Mouse (Mus musculus): Measurements from ENCODE around the gene Fosb. TPM values are rescaled to one million over a fixed set of nuclear protein-coding genes. Genes with fewer than 3 reads are reported as not detected.
A peak's percentile ranks its signal among the peaks of the same experiment; 100 is the strongest.

The Fosb gene
- polyA plus RNA-seq, 1 experiment from 2014 or later = 0.26 TPM

GRCm38 (mm10) chr7:19303046-19303305 is 6.9 kb downstream of the Fosb start:
- whole genome bisulfite sequencing = 77% methylated on average over 12 of the region's 12 CpGs
- Histone ChIP-seq H3K27ac (no peak overlapping the region), H3K9ac (no peak overlapping the region), H3K36me3 (no peaks in the 10 kb centered on the region), H3K4me2 (no peak overlapping the region), H3K9me3 (replicated peaks) (no peaks in the 10 kb centered on the region), H3K27me3 (peaks cover 66% of the 10 kb centered on the region), H3K4me1 (peaks cover 43% of the 10 kb centered on the region), H3K4me3 (replicated peaks) (no peak overlapping the region)
- no peak for ATAC-seq (replicated peaks; ENCODE audit: low FRiP score)

GRCm38 (mm10) chr7:19302264-19303045 is 7.4 kb downstream of the Fosb start:
- Histone ChIP-seq H3K9ac (no peak overlapping the region; the same call in 1 of the 2 replicates), H3K4me1 (peaks cover 38% of the 10 kb centered on the region), H3K4me3 (replicated peaks) (peak overlapping the region; percentile 56), H3K27ac (no peak overlapping the region), H3K27me3 (peaks cover 63% of the 10 kb centered on the region), H3K4me2 (peak overlapping the region; percentile 58), H3K36me3 (no peaks in the 10 kb centered on the region), H3K9me3 (replicated peaks) (no peaks in the 10 kb centered on the region)
- 50% methylated on average over 13 of the region's 13 CpGs for WGBS
- no peak for ATAC-seq (replicated peaks; ENCODE audit: low FRiP score)

- Histone ChIP-seq H3K9ac (peak overlapping the region; percentile 31; the same call in 1 of the 2 replicates), H3K36me3 (no peaks in the 10 kb centered on the region), H3K4me2 (peak overlapping the region; percentile 58), H3K4me3 (replicated peaks) (peak overlapping the region; percentile 56), H3K27me3 (peaks cover 55% of the 10 kb centered on the region), H3K4me1 (peaks cover 38% of the 10 kb centered on the region), H3K27ac (no peak overlapping the region), H3K9me3 (replicated peaks) (no peaks in the 10 kb centered on the region)
- ATAC-seq (replicated peaks; ENCODE audit: low FRiP score) = no peak
- WGBS = 8% methylated on average over 16 of the region's 16 CpGs
These were observed 8.2 kb downstream of the Fosb start for GRCm38 (mm10) chr7:19301461-19302263.

GRCm38 (mm10) chr7:19300501-19301421 is 9.1 kb downstream of the Fosb start:
- H3K9ac ChIP-seq = 0 out of 2 replicates have a peak overlapping the region, but pooled peaks have one; percentile 21
- H3K4me3 ChIP-seq (replicated peaks) = peak overlapping the region; percentile 56
- peak overlapping the region; percentile 58 for H3K4me2 ChIP-seq
- WGBS = under 1% methylated on average over 29 of the region's 29 CpGs
- H3K4me1 ChIP-seq = peaks cover 38% of the 10 kb centered on the region
- ATAC-seq (replicated peaks; ENCODE audit: low FRiP score) = peak; percentile 81
- no peaks in the 10 kb centered on the region for H3K36me3 ChIP-seq
- no peaks in the 10 kb centered on the region for H3K9me3 ChIP-seq (replicated peaks)
- peaks cover 46% of the 10 kb centered on the region for H3K27me3 ChIP-seq
- H3K27ac ChIP-seq = no peak overlapping the region

GRCm38 (mm10) chr7:19299194-19299593 is 10.7 kb downstream of the Fosb start:
- Histone ChIP-seq H3K9ac (no peak overlapping the region), H3K9me3 (replicated peaks) (no peaks in the 10 kb centered on the region), H3K4me2 (no peak overlapping the region), H3K36me3 (no peaks in the 10 kb centered on the region), H3K4me1 (peaks cover 31% of the 10 kb centered on the region), H3K27ac (no peak overlapping the region), H3K4me3 (replicated peaks) (no peak overlapping the region), H3K27me3 (peaks cover 30% of the 10 kb centered on the region)
- WGBS = 17% methylated on average over 3 of the region's 3 CpGs
- ATAC-seq (replicated peaks; ENCODE audit: low FRiP score) = no peak

GRCm38 (mm10) chr7:19297794-19298193 is 12.1 kb downstream of the Fosb start:
- Histone ChIP-seq H3K4me1 (peaks cover 20% of the 10 kb centered on the region), H3K4me2 (no peak overlapping the region), H3K4me3 (replicated peaks) (no peak overlapping the region), H3K27me3 (peaks cover 16% of the 10 kb centered on the region), H3K27ac (no peak overlapping the region), H3K9me3 (replicated peaks) (no peaks in the 10 kb centered on the region), H3K9ac (no peak overlapping the region), H3K36me3 (no peaks in the 10 kb centered on the region)
- ATAC-seq (replicated peaks; ENCODE audit: low FRiP score) = no peak
- 91% methylated on average over 5 of the region's 5 CpGs for WGBS

- Histone ChIP-seq H3K9me3 (replicated peaks) (no peaks in the 10 kb centered on the region), H3K9ac (no peak overlapping the region), H3K4me3 (replicated peaks) (no peak overlapping the region), H3K4me1 (peaks cover 19% of the 10 kb centered on the region), H3K27ac (no peak overlapping the region), H3K36me3 (no peaks in the 10 kb centered on the region), H3K27me3 (peaks cover 9% of the 10 kb centered on the region), H3K4me2 (no peak overlapping the region)
- no peak for ATAC-seq (replicated peaks; ENCODE audit: low FRiP score)
- 81% methylated on average over 6 of the region's 6 CpGs for WGBS
These were observed 12.8 kb downstream of the Fosb start for GRCm38 (mm10) chr7:19297034-19297433.

- H3K9ac ChIP-seq = peak overlapping the region; percentile 61
- 11% methylated on average over 20 of the region's 22 CpGs for WGBS
- no peaks in the 10 kb centered on the region for H3K9me3 ChIP-seq (replicated peaks)
These were observed 14.2 kb downstream of the Fosb start for GRCm38 (mm10) chr7:19295503-19296185.

GRCm38 (mm10) chr7:19290969-19291596 is 18.8 kb downstream of the Fosb start:
- Histone ChIP-seq H3K4me3 (replicated peaks) (peak overlapping the region; percentile 45), H3K9ac (peak overlapping the region; percentile 43), H3K27ac (0 out of 2 replicates have a peak overlapping the region, but pooled peaks have one; percentile 28), H3K36me3 (no peaks in the 10 kb centered on the region), H3K4me2 (peak overlapping the region; percentile 69), H3K4me1 (peaks cover 22% of the 10 kb centered on the region), H3K27me3 (no peaks in the 10 kb centered on the region), H3K9me3 (replicated peaks) (no peaks in the 10 kb centered on the region)
- ATAC-seq (replicated peaks; ENCODE audit: low FRiP score) = no peak; the same call in 1 of the 2 replicates
- 2% methylated on average over 20 of the region's 20 CpGs for WGBS

More at GRCm38 (mm10) chr7:19295503-19296185, 14.2 kb downstream of the Fosb start:
- H3K36me3 ChIP-seq = no peaks in the 10 kb centered on the region
- no peaks in the 10 kb centered on the region for H3K27me3 ChIP-seq
- peak overlapping the region; percentile 48 for H3K4me3 ChIP-seq (replicated peaks)
- H3K27ac ChIP-seq = no peak overlapping the region
- H3K4me1 ChIP-seq = peaks cover 20% of the 10 kb centered on the region
- peak overlapping the region; percentile 77 for H3K4me2 ChIP-seq
- ATAC-seq (replicated peaks; ENCODE audit: low FRiP score) = peak; percentile 82

- no peaks in the 10 kb centered on the region for H3K9me3 ChIP-seq (replicated peaks)
- no peak for ATAC-seq (replicated peaks; ENCODE audit: low FRiP score)
- peaks cover 38% of the 10 kb centered on the region for H3K27me3 ChIP-seq
- H3K9ac ChIP-seq = no peak overlapping the region
- H3K4me1 ChIP-seq = peaks cover 17% of the 10 kb centered on the region
- no peaks in the 10 kb centered on the region for H3K36me3 ChIP-seq
- 34% methylated on average over 4 of the region's 4 CpGs for WGBS
- H3K27ac ChIP-seq = no peak overlapping the region
- no peak overlapping the region for H3K4me3 ChIP-seq (replicated peaks)
- no peak overlapping the region for H3K4me2 ChIP-seq
These were observed 25.1 kb downstream of the Fosb start for GRCm38 (mm10) chr7:19284763-19285162.

GRCm38 (mm10) chr7:19283406-19283804 is 26.4 kb downstream of the Fosb start:
- no peak overlapping the region for H3K27ac ChIP-seq
- H3K36me3 ChIP-seq = no peaks in the 10 kb centered on the region
- peak overlapping the region; percentile 98 for H3K4me2 ChIP-seq
- H3K27me3 ChIP-seq = peaks cover 51% of the 10 kb centered on the region
- WGBS = 42% methylated on average over 14 of the region's 14 CpGs
- peak overlapping the region; percentile 65 for H3K4me3 ChIP-seq (replicated peaks)
- no peak overlapping the region for H3K9ac ChIP-seq
- no peaks in the 10 kb centered on the region for H3K9me3 ChIP-seq (replicated peaks)
- peak; percentile 4; the same call in 1 of the 2 replicates for ATAC-seq (replicated peaks; ENCODE audit: low FRiP score)
- peaks cover 24% of the 10 kb centered on the region for H3K4me1 ChIP-seq

Data from kidney, embryonic 15.5 days (tissue).